Mouse (Mus musculus): ENCODE data around the gene Gm1110. TPM values are rescaled to one million over a fixed set of nuclear protein-coding genes. Genes with fewer than 3 reads are reported as not detected.
A peak's percentile ranks its signal among the peaks of the same experiment; 100 is the strongest.

The Gm1110 gene
- polyA plus RNA-seq, 1 experiment from 2014 or later: not detected

DNA sequence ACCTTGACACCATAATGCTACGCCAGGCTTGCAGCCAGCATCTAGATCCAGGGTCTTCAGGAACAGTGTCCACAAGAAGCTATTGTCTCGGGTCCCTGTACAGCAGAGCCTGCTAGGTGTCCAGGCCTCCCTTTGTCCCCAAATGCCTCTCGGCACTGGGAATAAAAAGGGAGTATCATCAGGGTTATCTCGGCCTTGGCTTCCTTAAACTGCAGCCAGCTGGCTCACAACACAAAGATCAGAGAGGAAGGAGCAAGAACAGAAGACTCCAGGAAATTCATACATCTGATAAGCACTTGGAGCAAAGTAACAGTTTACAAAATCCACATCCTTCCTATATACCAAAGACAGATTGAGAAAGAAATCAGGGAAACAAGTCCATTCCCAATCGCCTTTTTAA is 62.2 kb downstream of the Gm1110 start, which contains the start of gene Glb1l3:
Gene Glb1l3 (minus strand): TSS at position 140 of the 400 bp plus-strand sequence.
- no peak within 1 kb of the TSS for H3K9ac ChIP-seq
- ATAC-seq (ENCODE audit: insufficient read depth): no peak; the same call in 1 of the 2 replicates
- 48% methylated on average over 5 of the region's 5 CpGs for WGBS

DNA sequence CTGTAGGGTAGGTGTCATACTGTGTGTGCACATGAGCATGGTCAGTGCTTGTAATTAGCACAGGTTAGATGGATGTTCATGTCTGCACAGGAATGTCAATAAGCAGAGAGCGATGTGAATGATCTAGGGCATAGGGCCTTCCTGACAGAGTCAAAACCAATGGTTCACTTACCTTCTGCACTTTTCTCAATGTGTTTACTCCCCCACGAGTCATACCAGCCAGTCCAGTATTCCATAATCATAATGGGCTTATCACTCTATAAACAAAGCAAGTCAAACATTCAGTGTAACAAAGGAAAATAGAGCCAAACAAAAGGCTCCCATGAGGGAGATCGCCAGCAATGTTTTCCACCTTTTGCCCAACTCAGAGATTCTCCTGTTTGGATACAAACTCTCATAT is 91.8 kb downstream of the Gm1110 start:
- DNase-seq (no peak), ATAC-seq (ENCODE audit: insufficient read depth) (no peak)
- no peak overlapping the region for H3K4me2 ChIP-seq
- no peak overlapping the region for H3K4me3 ChIP-seq (ENCODE audit: low read depth, low read length)
- WGBS: 49% methylated on average over 3 of the region's 3 CpGs
- H3K27ac ChIP-seq (ENCODE audit: low read depth): no peak overlapping the region
- no peaks in the 10 kb centered on the region for H3K4me1 ChIP-seq (ENCODE audit: insufficient read depth)
- no peaks in the 10 kb centered on the region for H3K36me3 ChIP-seq (ENCODE audit: insufficient read depth)
- no peaks in the 10 kb centered on the region for H3K9me3 ChIP-seq (ENCODE audit: low read depth, low read length)
- TF ChIP-seq CTCF (IDR thresholded peaks at IDR 0.05; ENCODE audit: low read depth): no peak
- H3K9ac ChIP-seq: no peak overlapping the region
- no peaks in the 10 kb centered on the region for H3K27me3 ChIP-seq (ENCODE audit: insufficient read depth, low read length)

More for the DNA sequence above, 62.2 kb downstream of the Gm1110 start, which contains the start of gene Glb1l3:
- Histone ChIP-seq H3K4me1 (ENCODE audit: insufficient read depth) (no peaks in the 10 kb centered on the region), H3K36me3 (ENCODE audit: insufficient read depth) (no peaks in the 10 kb centered on the region), H3K4me2 (no peak within 1 kb of the TSS), H3K9me3 (ENCODE audit: low read depth, low read length) (no peaks in the 10 kb centered on the region), H3K27me3 (ENCODE audit: insufficient read depth, low read length) (no peaks in the 10 kb centered on the region), H3K4me3 (ENCODE audit: low read depth, low read length) (no peak within 1 kb of the TSS), H3K27ac (ENCODE audit: low read depth) (no peak within 1 kb of the TSS)
- DNase-seq: peak; percentile 31
- TF ChIP-seq CTCF (IDR thresholded peaks at IDR 0.05; ENCODE audit: low read depth): no peak

Other genes with a start within 250 kb of the Gm1110 start
- 0.26 and 0.41 TPM in 2 replicates for gene B3gat1, start 189.4 kb downstream of the Gm1110 start, polyA plus RNA-seq (2014; fragmentation: Nextera tagmentation; extraction: Ambion mirVana)
- 8.0 and 10.9 TPM in 2 replicates for gene Glb1l2, start 116.6 kb downstream of the Gm1110 start, polyA plus RNA-seq (2014; fragmentation: Nextera tagmentation; extraction: Ambion mirVana)
- 0.19 and 0.34 TPM in 2 replicates for gene Glb1l3, start 62.2 kb downstream of the Gm1110 start, polyA plus RNA-seq (2014; fragmentation: Nextera tagmentation; extraction: Ambion mirVana)
- gene Acad8, start 76.5 kb upstream of the Gm1110 start, polyA plus RNA-seq (2014; fragmentation: Nextera tagmentation; extraction: Ambion mirVana): 39.5 and 47.7 TPM in 2 replicates
- gene Thyn1, start 76.6 kb upstream of the Gm1110 start, polyA plus RNA-seq (2014; fragmentation: Nextera tagmentation; extraction: Ambion mirVana): 149 and 162 TPM in 2 replicates
- 37.9 and 38.8 TPM in 2 replicates for gene Vps26b, start 107.0 kb upstream of the Gm1110 start, polyA plus RNA-seq (2014; fragmentation: Nextera tagmentation; extraction: Ambion mirVana)
- gene Ncapd3, start 107.1 kb upstream of the Gm1110 start, polyA plus RNA-seq (2014; fragmentation: Nextera tagmentation; extraction: Ambion mirVana): 44.1 and 45.2 TPM in 2 replicates
- gene Jam3, start 232.3 kb upstream of the Gm1110 start, polyA plus RNA-seq (2014; fragmentation: Nextera tagmentation; extraction: Ambion mirVana): 68.9 and 70.4 TPM in 2 replicates